Mouse (Mus musculus) lung, embryonic 15.5 days (tissue): ENCODE measurements at regions not wholly inside any gene's neighbourhood (a gene's known extent, or its start where the extent isn't known, plus 50 kb on each side); places are given as distances from the start of the nearest gene placed in this dataset.

Experiments used
- ATAC-seq: fragments of 200-750 bp; cut with Nextera tagmentation; 2 replicates; pipeline ENCODE4 v1.8.0; 2017; ENCODE audit warnings: moderate number of reproducible peaks, borderline replicate concordance; ENCODE audit not compliant: low FRiP score, low TSS enrichment; ENCODE audit errors: extremely low read depth
- H3K27ac ChIP-seq: fragments of 300-500 bp; sonication (generic); 2 replicates; pipeline ENCODE4 v1.5.1; 2015; ENCODE audit warnings: moderate library complexity, mild to moderate bottlenecking, inconsistent platforms
- H3K27me3 ChIP-seq: fragments of 300-500 bp; sonication (generic); 2 replicates; pipeline ENCODE4 v1.6.1; 2015; ENCODE audit warnings: inconsistent platforms
- H3K36me3 ChIP-seq: fragments of 300-500 bp; sonication (generic); 2 replicates; pipeline ENCODE4 v1.6.1; 2015; ENCODE audit warnings: inconsistent platforms
- H3K4me1 ChIP-seq: fragments of 300-500 bp; sonication (generic); 2 replicates; pipeline ENCODE4 v1.6.1; 2015; ENCODE audit warnings: inconsistent platforms
- H3K4me2 ChIP-seq: fragments of 300-500 bp; sonication (generic); 2 replicates; pipeline ENCODE4 v1.6.1; 2015; ENCODE audit warnings: inconsistent platforms, mild to moderate bottlenecking, moderate library complexity
- H3K4me3 ChIP-seq: fragments of 300-500 bp; sonication (generic); 2 replicates; pipeline ENCODE4 v1.5.1; 2015; ENCODE audit warnings: mild to moderate bottlenecking, inconsistent platforms
- H3K9ac ChIP-seq: fragments of 300-500 bp; sonication (generic); 2 replicates; pipeline ENCODE4 v1.6.1; 2015; ENCODE audit warnings: inconsistent platforms
- H3K9me3 ChIP-seq: fragments of 300-500 bp; sonication (generic); 2 replicates; pipeline ENCODE4 v1.6.1; 2016; ENCODE audit warnings: inconsistent platforms
- WGBS: fragments of 180-500 bp; shearing (Covaris S2); methylation state at CpG from one replicate; pipeline ENCODE4 v1.1.7; 2015; 5-methylcytosine and 5-hydroxymethylcytosine counted together

DNA sequence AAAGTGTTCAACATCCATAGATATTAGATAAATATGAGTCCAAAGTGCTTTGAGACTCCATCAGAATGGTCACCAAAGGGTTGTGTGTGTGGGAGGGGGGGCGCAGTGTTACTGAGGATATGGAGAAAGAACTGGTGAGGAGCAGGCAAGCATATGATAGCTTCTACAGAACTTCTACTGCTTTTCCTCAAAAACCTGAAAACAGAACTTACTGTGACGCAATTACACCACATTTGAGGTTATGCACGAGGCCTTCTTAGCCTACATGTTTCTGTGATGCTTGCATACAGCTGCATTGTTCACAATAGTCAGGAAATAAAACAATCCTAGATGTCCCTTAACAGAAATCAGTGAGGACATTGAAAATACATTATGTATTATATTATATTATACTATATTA, 425.5 kb downstream of the Flrt2 start:
- Histone ChIP-seq H3K9me3 (no peaks in the 10 kb centered on the region), H3K27me3 (no peaks in the 10 kb centered on the region), H3K4me1 (no peaks in the 10 kb centered on the region), H3K9ac (no peak overlapping the region), H3K36me3 (no peaks in the 10 kb centered on the region), H3K4me2 (no peak overlapping the region), H3K4me3 (no peak overlapping the region), H3K27ac (no peak overlapping the region)
- WGBS: 85% methylated on average over 3 of the region's 3 CpGs
- ATAC-seq: no peak

DNA sequence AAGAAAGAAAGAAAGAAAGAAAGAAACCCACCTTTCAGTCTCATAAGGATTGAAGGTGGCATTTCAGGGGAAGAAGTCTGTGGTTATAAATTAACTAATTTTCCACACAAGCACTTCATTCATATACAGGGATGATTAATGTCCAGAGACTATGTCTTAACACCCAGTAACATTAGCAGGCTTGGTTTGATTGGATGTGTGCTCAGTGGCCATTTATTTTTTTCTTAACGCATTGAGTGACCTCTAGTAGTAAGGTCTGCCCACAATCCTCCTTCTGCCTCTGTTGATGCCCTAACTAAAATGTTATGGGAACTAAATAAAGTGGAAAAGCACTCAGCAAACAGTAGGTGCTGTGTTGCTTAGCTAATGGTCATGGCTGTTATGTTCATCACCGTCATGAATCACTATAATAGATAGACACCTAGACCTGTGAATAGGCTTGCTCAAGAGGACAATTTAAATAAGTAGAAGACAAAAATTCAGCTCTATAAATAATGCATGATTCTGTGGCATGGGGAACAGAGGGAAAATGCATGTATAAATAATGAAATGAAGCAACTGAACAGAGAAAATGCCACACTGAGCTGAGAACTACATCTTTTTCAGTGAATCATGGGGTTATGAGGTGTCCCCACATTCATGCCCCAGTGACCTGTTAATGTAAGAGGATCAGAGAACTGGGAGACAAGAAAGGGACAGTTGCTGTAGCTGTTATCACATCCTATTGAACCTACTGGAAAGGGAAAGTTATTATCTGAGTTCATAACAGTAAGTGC, 432.3 kb downstream of the Flrt2 start:
- H3K27me3 ChIP-seq: no peaks in the 10 kb centered on the region
- H3K36me3 ChIP-seq: no peaks in the 10 kb centered on the region
- no peak overlapping the region for H3K27ac ChIP-seq
- 78% methylated on average over 2 of the region's 2 CpGs for WGBS
- no peak overlapping the region for H3K9ac ChIP-seq
- no peaks in the 10 kb centered on the region for H3K9me3 ChIP-seq
- H3K4me3 ChIP-seq: no peak overlapping the region
- H3K4me1 ChIP-seq: no peaks in the 10 kb centered on the region
- no peak overlapping the region for H3K4me2 ChIP-seq
- no peak for ATAC-seq

DNA sequence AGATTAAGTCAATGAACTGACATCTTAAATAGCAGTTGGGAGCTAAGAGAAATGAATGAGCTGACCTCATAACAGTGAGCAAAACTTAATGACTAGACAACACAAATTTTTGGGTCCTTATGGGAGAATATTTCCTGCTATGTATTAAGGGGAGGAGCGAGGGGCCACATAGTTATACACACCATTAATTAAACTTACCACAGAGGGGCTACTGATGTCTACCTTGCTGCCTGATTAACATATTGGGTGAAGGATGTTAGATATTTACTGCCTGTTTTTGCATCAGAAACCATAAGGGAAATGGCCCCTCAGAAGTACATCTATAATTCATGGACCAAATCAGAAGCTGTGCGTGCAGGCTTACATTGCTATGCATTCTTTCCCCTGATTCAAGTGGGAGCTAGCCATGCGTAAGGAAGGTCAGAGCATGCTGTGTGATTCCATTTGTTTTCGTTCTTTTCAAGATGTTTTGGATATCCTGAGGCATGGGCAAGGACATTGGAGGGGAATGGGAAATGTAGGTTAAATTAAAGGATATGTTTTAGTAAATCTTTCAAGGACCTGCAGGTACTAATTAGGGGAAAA, 437.9 kb downstream of the Flrt2 start:
- Histone ChIP-seq H3K9ac (no peak overlapping the region), H3K9me3 (no peaks in the 10 kb centered on the region), H3K36me3 (no peaks in the 10 kb centered on the region), H3K4me3 (no peak overlapping the region), H3K27ac (no peak overlapping the region), H3K27me3 (no peaks in the 10 kb centered on the region), H3K4me1 (no peaks in the 10 kb centered on the region), H3K4me2 (no peak overlapping the region)
- 73% methylated on average over 4 of the region's 4 CpGs for WGBS
- no peak for ATAC-seq

DNA sequence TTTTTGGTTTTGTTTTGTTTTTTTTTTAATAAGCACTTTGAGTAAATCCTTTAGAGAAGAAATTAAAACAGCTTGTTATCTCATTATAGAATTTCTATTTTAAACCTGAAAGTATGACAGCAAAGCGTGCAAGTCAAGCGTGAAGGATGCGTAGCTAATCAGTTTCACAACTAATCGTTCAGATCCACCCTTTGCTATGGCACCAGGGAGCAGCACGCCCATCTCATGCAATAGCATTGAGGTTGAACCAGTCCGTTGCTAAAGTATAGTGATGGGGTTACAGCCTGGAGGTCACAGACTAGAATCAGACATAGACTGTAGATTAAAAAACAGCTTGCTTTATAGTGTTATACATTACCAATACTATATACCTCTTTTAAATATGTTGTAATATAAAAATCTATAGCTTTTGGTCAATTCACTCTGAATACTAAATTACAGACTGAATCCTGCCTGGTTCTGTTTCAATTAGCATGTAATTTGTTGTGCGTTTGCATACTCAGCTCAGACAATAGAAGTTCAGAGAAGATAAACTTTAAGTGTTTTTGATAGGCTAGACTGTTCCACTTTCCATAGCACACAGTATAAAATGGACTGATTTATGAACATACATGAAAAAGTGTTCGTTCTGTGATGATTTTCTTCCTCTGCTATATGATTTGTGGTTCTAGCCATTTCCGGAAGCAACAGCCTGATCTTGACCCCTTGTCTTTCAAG, 438.9 kb downstream of the Flrt2 start:
- Histone ChIP-seq H3K9me3 (no peaks in the 10 kb centered on the region), H3K9ac (no peak overlapping the region), H3K4me1 (no peaks in the 10 kb centered on the region), H3K4me2 (no peak overlapping the region), H3K27ac (no peak overlapping the region), H3K27me3 (no peaks in the 10 kb centered on the region), H3K4me3 (no peak overlapping the region), H3K36me3 (no peaks in the 10 kb centered on the region)
- ATAC-seq: no peak
- WGBS: 81% methylated on average over 9 of the region's 9 CpGs

DNA sequence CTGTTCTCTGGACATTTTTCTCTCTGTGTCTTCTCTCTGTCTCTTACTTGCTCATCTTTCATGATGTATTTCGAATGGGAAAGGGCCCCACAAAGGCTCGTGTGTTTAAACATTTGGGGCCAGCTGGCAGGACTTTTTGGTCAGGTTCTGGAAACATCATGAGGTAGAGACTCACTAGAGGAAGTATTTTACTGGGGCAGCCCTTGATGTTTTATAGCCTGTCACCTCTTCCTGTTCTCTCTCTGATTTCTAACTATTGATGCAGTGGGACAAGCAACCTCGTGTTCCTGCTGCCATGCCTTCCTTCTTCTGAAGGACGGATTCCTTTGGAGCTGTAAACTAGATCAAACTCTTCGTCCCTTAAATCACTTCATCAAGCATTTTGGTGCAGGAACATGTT, 442.1 kb downstream of the Flrt2 start:
- ATAC-seq: no peak
- WGBS: 36% methylated on average over 5 of the region's 5 CpGs
- no peak overlapping the region for H3K9ac ChIP-seq
- no peaks in the 10 kb centered on the region for H3K9me3 ChIP-seq
- no peaks in the 10 kb centered on the region for H3K36me3 ChIP-seq
- no peak overlapping the region for H3K4me2 ChIP-seq
- no peaks in the 10 kb centered on the region for H3K4me1 ChIP-seq
- H3K4me3 ChIP-seq: no peak overlapping the region
- no peaks in the 10 kb centered on the region for H3K27me3 ChIP-seq
- H3K27ac ChIP-seq: no peak overlapping the region

DNA sequence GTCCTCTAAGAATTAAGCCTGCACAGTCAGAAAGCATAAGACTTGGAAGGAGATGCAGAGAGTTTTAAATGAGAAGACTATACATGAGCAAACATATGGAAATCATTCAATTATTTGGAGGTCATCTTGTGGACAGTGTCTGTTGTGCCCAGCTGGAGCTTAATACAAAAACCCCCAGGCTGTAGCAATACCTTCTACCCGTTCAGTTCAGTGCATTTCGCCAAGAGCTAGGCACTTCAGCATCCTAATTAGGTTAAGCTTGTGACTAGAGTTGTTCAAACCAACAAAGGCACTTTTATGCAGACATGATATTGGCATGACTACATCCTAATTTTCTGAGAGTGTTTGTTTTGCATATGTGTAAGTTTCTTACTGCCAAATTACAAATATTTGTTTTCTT, 449.7 kb downstream of the Flrt2 start:
- ATAC-seq: no peak
- H3K27me3 ChIP-seq: no peaks in the 10 kb centered on the region
- 83% methylated on average over 2 of the region's 2 CpGs for WGBS

DNA sequence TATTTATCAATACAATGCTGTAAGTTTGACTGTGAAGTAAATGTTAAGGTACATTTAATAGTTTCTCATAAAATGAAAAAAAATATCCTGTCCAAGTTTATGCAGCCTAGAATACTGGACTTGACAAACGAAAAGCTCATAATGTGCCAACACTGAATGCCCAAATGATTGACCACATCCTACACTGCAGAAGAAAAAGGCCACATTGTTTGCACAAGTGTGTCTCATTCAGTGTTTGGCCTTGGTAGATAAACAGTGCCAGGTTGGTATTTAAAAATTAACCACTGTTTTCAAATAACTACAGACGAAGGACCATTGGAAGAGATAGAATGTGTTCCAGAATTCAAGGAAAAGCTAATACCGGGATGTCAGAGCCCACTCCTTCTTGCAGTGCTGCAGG, 462.1 kb downstream of the Flrt2 start:
- 60% methylated on average over 3 of the region's 3 CpGs for WGBS
- Histone ChIP-seq H3K27ac (no peak overlapping the region), H3K36me3 (no peaks in the 10 kb centered on the region), H3K4me1 (no peaks in the 10 kb centered on the region), H3K9me3 (no peaks in the 10 kb centered on the region), H3K27me3 (no peaks in the 10 kb centered on the region), H3K4me2 (no peak overlapping the region), H3K4me3 (no peak overlapping the region), H3K9ac (no peak overlapping the region)
- ATAC-seq: no peak

More for the DNA sequence above, 449.7 kb downstream of the Flrt2 start:
- Histone ChIP-seq H3K4me1 (no peaks in the 10 kb centered on the region), H3K4me3 (no peak overlapping the region), H3K9me3 (no peaks in the 10 kb centered on the region), H3K4me2 (no peak overlapping the region), H3K27ac (no peak overlapping the region), H3K9ac (no peak overlapping the region), H3K36me3 (no peaks in the 10 kb centered on the region)

DNA sequence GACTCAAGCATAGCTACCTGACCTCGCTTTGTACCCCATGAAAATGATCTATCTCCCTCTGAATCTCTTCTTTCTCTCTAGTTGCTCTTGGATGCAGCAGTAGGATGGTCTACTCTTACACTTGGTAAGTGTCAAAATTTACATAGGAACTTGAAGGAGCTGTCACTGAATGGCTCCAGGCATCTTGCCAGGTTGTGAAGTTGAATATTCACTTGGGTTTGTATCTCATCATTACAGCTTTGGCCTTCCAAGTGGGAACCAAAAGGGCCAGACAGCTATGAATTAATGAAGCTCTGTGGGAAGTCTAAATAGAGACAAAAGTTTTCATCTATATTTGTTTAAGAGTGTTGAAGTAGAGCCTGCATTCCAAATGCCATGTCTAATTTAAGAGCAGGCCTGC, 475.5 kb downstream of the Flrt2 start:
- Histone ChIP-seq H3K36me3 (no peaks in the 10 kb centered on the region), H3K4me2 (no peak overlapping the region), H3K9ac (no peak overlapping the region), H3K27me3 (no peaks in the 10 kb centered on the region), H3K9me3 (no peaks in the 10 kb centered on the region), H3K4me3 (no peak overlapping the region), H3K4me1 (no peaks in the 10 kb centered on the region), H3K27ac (no peak overlapping the region)
- no peak for ATAC-seq
- WGBS: 61% methylated on average over 1 of the region's 1 CpGs

DNA sequence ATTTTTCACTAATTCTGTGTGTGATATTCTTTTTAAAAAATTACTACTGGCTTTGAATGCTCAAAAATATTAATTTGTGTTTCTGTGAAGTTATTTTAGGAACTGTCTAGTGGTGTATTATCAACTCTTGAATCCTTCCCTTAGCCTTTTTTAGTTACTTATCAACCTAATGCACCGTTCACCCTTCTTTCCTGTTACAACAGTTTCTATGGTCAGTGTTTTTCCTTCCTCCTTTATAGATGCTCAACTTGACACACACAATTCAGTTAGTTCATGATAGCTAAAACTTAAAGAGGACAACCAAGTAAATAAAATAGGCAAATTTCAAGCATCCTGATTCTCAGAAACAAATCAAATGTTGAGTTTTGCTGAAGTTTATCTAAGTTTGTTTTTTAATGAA, 506.9 kb downstream of the Flrt2 start:
- no peaks in the 10 kb centered on the region for H3K27me3 ChIP-seq
- H3K36me3 ChIP-seq: no peaks in the 10 kb centered on the region
- ATAC-seq: no peak
- H3K9ac ChIP-seq: no peak overlapping the region
- 58% methylated on average over 1 of the region's 1 CpGs for WGBS
- no peak overlapping the region for H3K4me2 ChIP-seq
- H3K4me1 ChIP-seq: no peaks in the 10 kb centered on the region
- H3K9me3 ChIP-seq: no peaks in the 10 kb centered on the region
- no peak overlapping the region for H3K4me3 ChIP-seq
- no peak overlapping the region for H3K27ac ChIP-seq

DNA sequence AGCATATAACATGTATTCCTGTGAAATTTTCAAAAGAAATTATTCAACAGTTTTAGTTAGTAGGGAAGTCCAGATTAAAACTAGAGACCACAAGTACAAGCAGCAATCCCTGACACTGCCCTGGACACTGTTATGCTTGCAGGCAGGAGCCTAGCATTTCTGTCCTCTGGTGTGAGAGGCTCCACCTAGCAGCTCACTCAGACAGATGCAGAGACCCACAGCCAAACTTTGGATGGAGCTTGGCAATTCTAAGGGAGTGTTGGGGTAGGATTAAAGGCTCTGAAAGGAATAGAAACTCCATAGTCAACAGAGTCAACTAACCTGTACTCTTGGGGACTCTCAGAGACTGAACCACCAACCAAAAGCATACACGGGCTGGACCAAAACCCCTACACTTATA, 509.8 kb downstream of the Flrt2 start:
- Histone ChIP-seq H3K4me3 (no peak overlapping the region), H3K4me1 (no peaks in the 10 kb centered on the region), H3K4me2 (no peak overlapping the region), H3K36me3 (no peaks in the 10 kb centered on the region), H3K27me3 (no peaks in the 10 kb centered on the region), H3K9me3 (no peaks in the 10 kb centered on the region), H3K9ac (no peak overlapping the region), H3K27ac (no peak overlapping the region)
- ATAC-seq: no peak
- WGBS: 95% methylated on average over 1 of the region's 1 CpGs

DNA sequence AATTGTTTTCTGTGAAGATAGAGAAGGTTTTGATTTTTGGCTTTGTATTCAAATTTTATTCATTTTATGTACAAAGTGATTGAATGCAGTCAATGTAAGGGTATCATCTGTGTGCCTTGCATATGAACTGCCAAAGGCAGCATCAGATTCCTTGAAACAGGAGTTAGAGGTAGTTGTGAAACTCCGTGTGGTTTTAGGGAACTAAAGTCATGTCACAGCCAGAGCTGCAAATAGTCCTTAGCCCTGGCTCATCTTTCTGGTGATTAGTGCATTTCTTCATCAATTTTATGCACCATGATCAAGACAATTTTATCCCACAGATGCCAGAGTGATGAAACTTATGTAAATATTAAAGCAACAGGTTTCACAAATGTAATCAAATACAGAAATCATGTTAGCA, 534.4 kb downstream of the Flrt2 start:
- H3K27me3 ChIP-seq: no peaks in the 10 kb centered on the region
- no peaks in the 10 kb centered on the region for H3K36me3 ChIP-seq
- no peak overlapping the region for H3K4me3 ChIP-seq
- H3K9ac ChIP-seq: no peak overlapping the region
- H3K4me2 ChIP-seq: no peak overlapping the region
- ATAC-seq: no peak
- no peak overlapping the region for H3K27ac ChIP-seq
- H3K9me3 ChIP-seq: no peaks in the 10 kb centered on the region
- 70% methylated on average over 1 of the region's 1 CpGs for WGBS
- H3K4me1 ChIP-seq: no peaks in the 10 kb centered on the region

DNA sequence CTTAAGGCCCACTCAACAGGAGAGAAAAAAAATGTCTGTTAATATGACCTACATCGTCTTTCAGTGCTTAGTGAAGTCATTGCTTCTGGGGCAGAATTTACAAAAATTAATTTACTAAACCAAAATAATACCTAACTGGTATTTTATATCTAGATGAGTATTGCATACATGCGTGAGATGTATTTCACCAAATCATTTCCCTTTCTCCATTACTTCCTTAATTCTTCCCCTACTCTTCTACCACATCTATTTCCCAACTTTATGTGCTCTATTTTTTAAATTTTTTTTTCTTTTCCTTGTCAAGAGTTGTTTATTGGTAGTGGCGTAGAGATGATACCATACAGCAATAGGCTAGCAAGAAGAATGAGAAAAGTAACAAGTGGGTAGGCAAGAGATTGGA, 536.7 kb downstream of the Flrt2 start:
- no peak overlapping the region for H3K27ac ChIP-seq
- no peak overlapping the region for H3K4me2 ChIP-seq
- ATAC-seq: no peak
- H3K4me3 ChIP-seq: no peak overlapping the region
- no peaks in the 10 kb centered on the region for H3K27me3 ChIP-seq
- no peaks in the 10 kb centered on the region for H3K4me1 ChIP-seq
- no peak overlapping the region for H3K9ac ChIP-seq
- 82% methylated on average over 3 of the region's 3 CpGs for WGBS
- H3K9me3 ChIP-seq: no peaks in the 10 kb centered on the region
- no peaks in the 10 kb centered on the region for H3K36me3 ChIP-seq
